Mouse (Mus musculus) testis, adult 2 months (tissue): ENCODE results near the gene Fcmr. TPM values are rescaled to one million over a fixed set of nuclear protein-coding genes. Genes with fewer than 3 reads are reported as not detected.

ENCODE experiments used
- H3K27ac ChIP-seq: fragments of 200-500 bp; 2 replicates; pipeline ENCODE4 v1.5.1; 2012; ENCODE audit warnings: low read depth, low read length; ENCODE audit not compliant: control insufficient read depth, insufficient read depth
- H3K27me3 ChIP-seq: fragments of 200-500 bp; 2 replicates; pipeline ENCODE4 v1.6.1; 2012; ENCODE audit warnings: mild to moderate bottlenecking, low read length, moderate library complexity; ENCODE audit not compliant: control insufficient read depth, insufficient read depth
- H3K36me3 ChIP-seq: fragments of 200-500 bp; 2 replicates; pipeline ENCODE4 v1.6.1; 2012; ENCODE audit warnings: mild to moderate bottlenecking, low read length; ENCODE audit not compliant: control insufficient read depth, insufficient read depth
- H3K4me1 ChIP-seq: fragments of 200-500 bp; 2 replicates; pipeline ENCODE4 v1.6.1; 2012; ENCODE audit warnings: low read length; ENCODE audit not compliant: control insufficient read depth, insufficient read depth
- H3K4me3 ChIP-seq: fragments of 200-500 bp; 2 replicates; pipeline ENCODE4 v1.5.1; 2012; ENCODE audit warnings: low read depth, mild to moderate bottlenecking, low read length, moderate library complexity, mixed read lengths; ENCODE audit not compliant: control insufficient read depth
- CTCF ChIP-seq: fragments of 200-500 bp; IDR thresholded peaks from 2 replicates; pipeline ENCODE4 v1.5.1; 2012; ENCODE audit warnings: low read depth, mild to moderate bottlenecking, inconsistent platforms, low read length, moderate library complexity; ENCODE audit not compliant: control insufficient read depth, insufficient read depth, insufficient replicate concordance
- POLR2A ChIP-seq: fragments of 200-500 bp; IDR thresholded peaks from 2 replicates; pipeline ENCODE4 v1.6.1; 2012; ENCODE audit warnings: low read depth, mild to moderate bottlenecking, inconsistent platforms, low read length, moderate library complexity; ENCODE audit not compliant: control insufficient read depth
- polyA plus RNA-seq: library from polyadenylated mRNA; depleted of rRNA; stranded (reverse); fragments of >200 nt; gene quantifications from 2 replicates; pipeline ENCODE4 v1.2.3, GENCODE M21; 2012

The Fcmr gene
- polyA plus RNA-seq, 1 experiment: 18.7 TPM

DNA sequence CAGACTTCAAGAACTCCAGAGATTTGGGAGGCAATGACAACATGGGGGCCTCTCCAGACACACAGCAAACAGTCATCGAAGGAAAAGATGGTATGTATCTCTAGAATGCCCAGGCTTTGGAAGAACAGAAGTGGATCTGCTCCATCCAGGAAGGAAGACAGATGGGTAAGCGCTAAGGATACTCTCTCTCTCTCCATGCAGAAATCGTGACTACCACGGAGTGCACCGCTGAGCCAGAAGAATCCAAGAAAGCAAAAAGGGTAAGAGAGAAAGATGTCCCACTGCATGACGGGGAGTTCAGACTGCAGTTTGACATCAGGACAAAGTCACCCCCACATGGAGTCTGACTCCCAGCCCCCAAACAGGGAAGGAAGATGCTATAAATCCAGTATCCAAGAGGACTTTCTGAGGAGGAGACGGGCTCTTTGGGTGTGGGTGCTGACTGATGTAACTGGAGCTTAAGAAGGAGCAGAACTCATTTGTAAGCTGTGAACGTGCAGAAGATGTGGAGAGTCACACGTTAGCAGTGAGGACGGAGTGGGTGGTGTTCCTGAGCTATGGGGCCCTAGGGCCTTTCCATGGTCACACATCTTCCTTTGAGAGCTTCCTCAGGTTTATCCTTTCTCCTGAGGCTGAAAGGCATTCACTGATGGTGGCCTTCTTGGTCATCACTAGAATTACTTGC is 15.8 kb upstream of the Fcmr start:
- Histone ChIP-seq H3K27ac (no peak overlapping the region), H3K4me3 (no peak overlapping the region), H3K36me3 (no peaks in the 10 kb centered on the region), H3K4me1 (peaks cover 3% of the 10 kb centered on the region; the same call in 1 of the 2 replicates), H3K27me3 (0 out of 2 replicates have a peak, but pooled peaks cover 2% of the 10 kb centered on the region)
- TF ChIP-seq CTCF (no peak), POLR2A (no peak)

- Histone ChIP-seq H3K4me1 (peaks cover 6% of the 10 kb centered on the region; the same call in 1 of the 2 replicates), H3K4me3 (no peak overlapping the region), H3K27me3 (0 out of 2 replicates have a peak, but pooled peaks cover 2% of the 10 kb centered on the region), H3K36me3 (no peaks in the 10 kb centered on the region), H3K27ac (no peak overlapping the region)
- TF ChIP-seq CTCF (no peak), POLR2A (no peak)
Observed at GRCm38 (mm10) chr1:130850405-130850804, 15.1 kb upstream of the Fcmr start.

DNA sequence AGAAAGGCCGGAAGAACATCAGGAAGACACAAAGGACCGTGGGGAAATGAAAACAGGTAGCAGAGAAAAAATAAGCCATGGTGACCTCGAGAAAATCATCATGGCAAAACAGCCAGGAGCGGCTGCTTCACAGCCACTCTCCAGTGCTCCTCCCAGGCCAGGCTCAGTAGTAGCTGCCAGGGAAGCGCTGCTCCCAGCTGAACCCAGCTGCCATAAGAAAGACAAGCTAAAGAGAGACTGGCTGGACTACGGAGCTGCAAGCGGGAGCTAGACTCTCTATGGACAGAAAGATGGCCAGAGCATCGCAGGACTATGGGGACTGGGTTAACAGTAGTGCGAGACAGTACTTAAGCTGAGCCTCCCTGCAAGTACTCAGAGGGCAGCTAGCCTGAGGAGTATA is 10.7 kb upstream of the Fcmr start:
- no peak overlapping the region for H3K27ac ChIP-seq
- no peak overlapping the region for H3K4me3 ChIP-seq
- 0 out of 2 replicates have a peak, but pooled peaks cover 2% of the 10 kb centered on the region for H3K27me3 ChIP-seq
- H3K4me1 ChIP-seq: peaks cover 6% of the 10 kb centered on the region; the same call in 1 of the 2 replicates
- H3K36me3 ChIP-seq: no peaks in the 10 kb centered on the region
- no peak for TF ChIP-seq POLR2A
- TF ChIP-seq CTCF: no peak

- H3K27ac ChIP-seq: no peak overlapping the region
- peaks cover 6% of the 10 kb centered on the region; the same call in 1 of the 2 replicates for H3K4me1 ChIP-seq
- H3K4me3 ChIP-seq: no peak overlapping the region
- no peaks in the 10 kb centered on the region for H3K36me3 ChIP-seq
- TF ChIP-seq POLR2A (no peak), CTCF (no peak)
- H3K27me3 ChIP-seq: 0 out of 2 replicates have a peak, but pooled peaks cover 2% of the 10 kb centered on the region
Observed at GRCm38 (mm10) chr1:130855723-130856122, 9.7 kb upstream of the Fcmr start.

- no peaks in the 10 kb centered on the region for H3K36me3 ChIP-seq
- 0 out of 2 replicates have a peak, but pooled peaks cover 2% of the 10 kb centered on the region for H3K27me3 ChIP-seq
- no peak overlapping the region for H3K27ac ChIP-seq
- no peak for TF ChIP-seq CTCF
- TF ChIP-seq POLR2A: no peak
- no peak overlapping the region for H3K4me3 ChIP-seq
- H3K4me1 ChIP-seq: peaks cover 6% of the 10 kb centered on the region; the same call in 1 of the 2 replicates
Observed at GRCm38 (mm10) chr1:130857456-130857855, 8.0 kb upstream of the Fcmr start.

- no peak overlapping the region for H3K4me3 ChIP-seq
- TF ChIP-seq POLR2A (no peak), CTCF (no peak)
- H3K36me3 ChIP-seq: no peaks in the 10 kb centered on the region
- H3K27me3 ChIP-seq: no peaks in the 10 kb centered on the region
- no peak overlapping the region for H3K27ac ChIP-seq
- no peaks in the 10 kb centered on the region for H3K4me1 ChIP-seq
Observed at GRCm38 (mm10) chr1:130864238-130864637, 1.2 kb upstream of the Fcmr start.

DNA sequence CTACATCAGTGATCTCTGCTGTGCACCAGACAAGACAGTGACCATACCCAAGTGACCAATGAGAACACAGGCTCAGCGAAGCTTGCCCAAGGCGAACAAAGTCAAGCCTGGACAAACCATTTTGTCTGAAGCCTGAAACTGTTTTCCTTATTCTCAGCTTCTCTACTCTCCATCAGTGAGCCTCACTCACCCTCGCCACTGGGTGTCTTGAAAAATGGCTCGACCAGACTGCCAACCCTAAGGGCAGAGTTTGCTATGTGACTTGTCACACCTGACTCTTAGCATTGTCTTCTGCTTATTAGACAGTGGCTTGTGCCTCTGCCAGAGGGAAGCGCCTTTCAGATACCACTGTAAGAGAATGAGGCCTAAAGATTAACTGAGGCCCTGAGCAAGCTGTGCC is 728 bp upstream of the Fcmr start:
- TF ChIP-seq POLR2A: no peak
- TF ChIP-seq CTCF: no peak
- Histone ChIP-seq H3K36me3 (no peaks in the 10 kb centered on the region), H3K4me3 (no peak overlapping the region), H3K27me3 (no peaks in the 10 kb centered on the region), H3K4me1 (no peaks in the 10 kb centered on the region), H3K27ac (no peak overlapping the region)

- Histone ChIP-seq H3K4me1 (peaks cover 4% of the 10 kb centered on the region), H3K36me3 (no peaks in the 10 kb centered on the region), H3K27ac (no peak overlapping the region), H3K4me3 (no peak overlapping the region), H3K27me3 (peaks cover under 1% of the 10 kb centered on the region)
- no peak for TF ChIP-seq CTCF
- no peak for TF ChIP-seq POLR2A
Observed at GRCm38 (mm10) chr1:130872912-130873311, 7.4 kb downstream of the Fcmr start.
